Mouse (Mus musculus): ENCODE data around the gene Id1.

DNA sequence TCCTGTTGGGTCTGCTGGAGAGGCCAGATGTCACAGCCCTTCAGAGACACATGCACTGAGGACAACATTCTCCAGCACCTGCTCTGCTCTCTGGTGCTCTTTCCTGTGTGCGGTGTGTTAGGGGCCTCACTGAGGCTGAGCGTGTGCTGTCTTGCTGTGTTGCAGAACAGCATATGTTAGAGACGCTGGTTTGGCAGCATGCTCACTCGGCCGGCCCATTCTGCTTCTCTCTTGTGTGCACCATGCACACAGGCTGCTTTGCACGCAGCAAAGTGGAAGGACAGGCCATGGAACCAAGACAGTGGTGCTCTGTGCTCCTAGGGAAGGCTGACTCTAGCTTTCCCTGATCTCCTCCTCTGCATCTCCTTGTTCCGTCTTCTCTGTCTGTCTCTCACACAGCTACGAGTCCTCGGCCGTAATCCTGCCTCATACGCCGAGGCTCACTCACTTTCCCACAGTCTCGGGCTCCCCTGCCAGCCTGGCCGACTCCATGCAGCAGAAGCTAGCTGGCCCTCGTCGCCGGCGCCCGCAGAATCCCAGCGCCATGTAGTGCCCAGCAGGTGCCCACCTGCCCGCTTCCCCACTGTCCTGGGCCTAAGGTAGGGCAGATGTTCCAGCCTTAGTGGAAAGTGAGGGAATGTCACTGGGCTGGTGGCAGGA, 32.3 kb upstream of the Id1 start:
- TF ChIP-seq POLR2A (IDR thresholded peaks at IDR 0.05; ENCODE audit: low read depth, low read length) (no peak), CTCF (IDR thresholded peaks at IDR 0.05; ENCODE audit: extremely low read depth, insufficient read depth, insufficient read length, insufficient replicate concordance) (no peak)
